Mouse (Mus musculus): ENCODE measurements at regions not wholly inside any gene's neighbourhood (a gene's known extent, or its start where the extent isn't known, plus 50 kb on each side); places are given as distances from the start of the nearest gene placed in this dataset.

DNA sequence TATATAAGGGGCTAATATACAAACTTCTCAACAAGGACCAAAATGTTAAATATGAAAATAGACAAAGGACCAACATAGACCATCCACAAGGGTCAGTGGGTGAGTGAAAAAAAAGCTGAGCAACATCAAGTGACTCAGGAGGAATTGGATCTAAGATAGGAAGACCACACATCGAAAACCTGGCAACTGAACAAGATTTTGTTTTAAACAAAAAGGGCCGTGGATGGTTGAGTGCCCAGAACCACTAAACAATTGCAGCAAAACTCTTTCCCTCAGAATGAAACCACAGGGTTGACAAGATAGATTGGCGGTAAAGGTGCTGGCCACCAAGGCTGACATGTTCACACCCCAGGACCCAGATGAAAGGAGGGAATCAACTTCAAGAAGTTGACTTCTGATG lies 215.7 kb upstream of the Gm5148 start:
- Histone ChIP-seq H3K4me3 (ENCODE audit: insufficient read depth, low read depth, low read length) (no peak overlapping the region), H3K27ac (ENCODE audit: insufficient read depth, low read depth, low read length) (no peak overlapping the region), H3K4me1 (ENCODE audit: control insufficient read depth, insufficient read depth, low read length) (peaks cover 7% of the 10 kb centered on the region)
- TF ChIP-seq POLR2A (IDR thresholded peaks at IDR 0.05; ENCODE audit: insufficient read depth, low read depth, low read length) (no peak), CTCF (IDR thresholded peaks at IDR 0.05; ENCODE audit: insufficient read depth, low read depth, low read length) (no peak)
- WGBS, result 85% methylated on average over 3 of the region's 3 CpGs

- no peak overlapping the region for H3K4me3 ChIP-seq (ENCODE audit: insufficient read depth, low read depth, low read length)
- H3K4me1 ChIP-seq (ENCODE audit: control insufficient read depth, insufficient read depth, low read length), result peaks cover 7% of the 10 kb centered on the region
- 99% methylated on average over 11 of the region's 11 CpGs for WGBS
- H3K27ac ChIP-seq (ENCODE audit: insufficient read depth, low read depth, low read length), result no peak overlapping the region
- no peak for TF ChIP-seq POLR2A (IDR thresholded peaks at IDR 0.05; ENCODE audit: insufficient read depth, low read depth, low read length)
- TF ChIP-seq CTCF (IDR thresholded peaks at IDR 0.05; ENCODE audit: insufficient read depth, low read depth, low read length), result no peak
These were observed 214.6 kb upstream of the Gm5148 start for GRCm38 (mm10) chr3:37938870-37939269.

DNA sequence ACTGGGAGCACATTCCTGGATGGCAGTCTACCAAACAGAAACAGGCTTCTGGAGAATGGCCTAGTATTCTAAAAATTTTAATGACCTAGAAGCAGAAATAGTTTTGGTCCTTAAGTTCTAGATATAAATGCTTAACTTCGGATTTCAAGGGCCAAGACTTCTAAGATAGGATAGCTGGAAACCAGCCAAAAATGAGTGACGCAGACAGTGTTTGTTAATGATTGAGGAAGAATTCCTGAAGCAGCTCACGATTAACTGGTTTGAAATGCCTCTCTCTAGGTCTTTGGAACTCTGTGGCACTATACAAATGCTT lies 213.9 kb upstream of the Gm5148 start:
- no peak overlapping the region for H3K27ac ChIP-seq (ENCODE audit: insufficient read depth, low read depth, low read length)

DNA sequence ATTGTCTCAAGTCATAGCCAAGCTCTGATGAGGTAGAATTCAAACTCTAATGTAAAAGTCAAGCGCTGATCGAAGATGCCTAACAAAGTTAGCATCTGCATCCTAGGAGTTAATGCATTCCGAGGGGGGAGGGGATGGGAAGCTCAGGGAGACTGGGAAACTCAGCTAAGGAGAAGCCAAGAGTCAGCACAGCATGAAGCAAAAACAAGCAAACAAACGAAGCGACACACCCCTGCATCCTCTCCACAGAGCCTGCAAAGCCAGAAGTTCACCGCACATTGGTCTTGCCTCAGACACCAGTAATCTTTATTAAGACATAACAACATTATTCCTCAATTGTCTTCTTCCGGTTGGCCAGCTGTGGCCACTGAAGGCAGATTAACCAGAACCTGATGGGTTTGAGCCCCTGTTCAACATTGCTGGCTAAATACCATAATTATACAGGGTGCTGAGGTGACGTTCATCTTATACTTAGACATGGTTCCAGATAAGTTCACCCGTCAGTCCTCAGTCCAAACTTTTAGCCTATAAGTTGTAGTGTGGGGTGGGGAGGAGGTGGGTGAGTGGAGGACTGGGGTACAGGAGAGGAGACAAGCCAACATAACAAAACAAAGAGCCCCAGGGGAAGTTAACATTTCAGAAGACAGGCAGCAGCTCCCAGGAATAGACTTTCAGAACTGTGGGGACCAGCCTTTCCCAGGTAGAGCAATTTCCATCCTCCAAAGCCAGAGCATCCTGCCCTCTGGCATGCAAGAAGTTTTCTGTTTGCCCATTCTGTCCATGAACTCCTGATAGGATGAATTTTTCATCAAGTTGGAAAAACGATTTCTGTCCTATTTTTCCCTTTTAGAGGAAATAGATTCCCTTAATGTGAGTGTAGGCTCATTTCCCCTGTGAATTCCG lies 213.3 kb upstream of the Gm5148 start:
- TF ChIP-seq CTCF (IDR thresholded peaks at IDR 0.05; ENCODE audit: insufficient read depth, low read depth, low read length) (no peak), POLR2A (IDR thresholded peaks at IDR 0.05; ENCODE audit: insufficient read depth, low read depth, low read length) (no peak)

More for the DNA sequence above, 213.9 kb upstream of the Gm5148 start:
- TF ChIP-seq CTCF (IDR thresholded peaks at IDR 0.05; ENCODE audit: insufficient read depth, low read depth, low read length) (no peak), POLR2A (IDR thresholded peaks at IDR 0.05; ENCODE audit: insufficient read depth, low read depth, low read length) (no peak)
- peaks cover 7% of the 10 kb centered on the region for H3K4me1 ChIP-seq (ENCODE audit: control insufficient read depth, insufficient read depth, low read length)
- no peak overlapping the region for H3K4me3 ChIP-seq (ENCODE audit: insufficient read depth, low read depth, low read length)
- 60% methylated on average over 3 of the region's 3 CpGs for WGBS

GRCm38 (mm10) chr3:37936251-37936931 lies 212.1 kb upstream of the Gm5148 start:
- Histone ChIP-seq H3K4me3 (ENCODE audit: insufficient read depth, low read depth, low read length) (no peak overlapping the region), H3K4me1 (ENCODE audit: control insufficient read depth, insufficient read depth, low read length) (peaks cover 7% of the 10 kb centered on the region), H3K27ac (ENCODE audit: insufficient read depth, low read depth, low read length) (no peak overlapping the region)
- 70% methylated on average over 12 of the region's 12 CpGs for WGBS
- TF ChIP-seq CTCF (IDR thresholded peaks at IDR 0.05; ENCODE audit: insufficient read depth, low read depth, low read length) (no peak), POLR2A (IDR thresholded peaks at IDR 0.05; ENCODE audit: insufficient read depth, low read depth, low read length) (no peak)

More for the DNA sequence above, 213.3 kb upstream of the Gm5148 start:
- Histone ChIP-seq H3K4me3 (ENCODE audit: insufficient read depth, low read depth, low read length) (no peak overlapping the region), H3K27ac (ENCODE audit: insufficient read depth, low read depth, low read length) (no peak overlapping the region), H3K4me1 (ENCODE audit: control insufficient read depth, insufficient read depth, low read length) (peaks cover 7% of the 10 kb centered on the region)
- WGBS, result 66% methylated on average over 11 of the region's 11 CpGs

DNA sequence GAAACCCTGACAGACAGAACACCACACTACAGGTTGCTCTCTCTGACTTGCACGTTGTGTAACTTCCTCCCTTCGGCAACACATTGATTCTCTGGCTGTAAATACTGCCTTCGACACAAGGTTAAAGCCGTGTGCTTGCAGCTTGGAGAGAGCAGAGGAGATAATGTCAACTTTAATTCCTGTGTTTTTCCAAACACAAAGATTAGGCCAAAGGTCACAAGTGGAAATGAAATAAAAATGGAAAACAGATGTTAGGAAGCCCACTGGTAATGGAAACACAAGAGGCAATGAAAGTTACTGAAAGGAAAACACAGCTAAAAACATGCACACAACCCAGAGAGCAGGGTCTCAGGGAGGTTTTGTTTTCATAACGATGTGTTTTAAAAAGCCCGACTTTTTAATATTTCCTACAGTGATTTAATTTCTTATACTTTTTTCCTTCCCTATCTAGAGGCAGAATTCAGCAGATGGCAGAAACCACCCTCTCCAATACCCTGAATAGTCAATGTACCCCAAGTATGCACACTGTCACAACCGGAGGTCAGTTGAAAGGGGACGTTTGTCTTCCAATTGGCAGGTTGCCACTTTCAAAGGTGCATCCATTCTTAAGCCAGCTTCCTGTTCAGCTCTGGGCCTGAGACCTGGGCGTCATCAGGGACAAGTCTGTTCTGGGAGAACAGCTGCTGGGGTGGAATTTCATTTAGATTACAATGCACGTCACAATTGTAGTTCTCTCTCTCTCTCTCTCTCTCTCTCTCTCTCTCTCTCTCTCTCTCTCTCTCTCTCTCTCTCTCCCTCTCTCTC lies 210.8 kb upstream of the Gm5148 start:
- 52% methylated on average over 10 of the region's 10 CpGs for WGBS
- H3K27ac ChIP-seq (ENCODE audit: insufficient read depth, low read depth, low read length), result no peak overlapping the region
- H3K4me1 ChIP-seq (ENCODE audit: control insufficient read depth, insufficient read depth, low read length), result peaks cover 7% of the 10 kb centered on the region
- TF ChIP-seq CTCF (IDR thresholded peaks at IDR 0.05; ENCODE audit: insufficient read depth, low read depth, low read length) (no peak), POLR2A (IDR thresholded peaks at IDR 0.05; ENCODE audit: insufficient read depth, low read depth, low read length) (no peak)
- no peak overlapping the region for H3K4me3 ChIP-seq (ENCODE audit: insufficient read depth, low read depth, low read length)

DNA sequence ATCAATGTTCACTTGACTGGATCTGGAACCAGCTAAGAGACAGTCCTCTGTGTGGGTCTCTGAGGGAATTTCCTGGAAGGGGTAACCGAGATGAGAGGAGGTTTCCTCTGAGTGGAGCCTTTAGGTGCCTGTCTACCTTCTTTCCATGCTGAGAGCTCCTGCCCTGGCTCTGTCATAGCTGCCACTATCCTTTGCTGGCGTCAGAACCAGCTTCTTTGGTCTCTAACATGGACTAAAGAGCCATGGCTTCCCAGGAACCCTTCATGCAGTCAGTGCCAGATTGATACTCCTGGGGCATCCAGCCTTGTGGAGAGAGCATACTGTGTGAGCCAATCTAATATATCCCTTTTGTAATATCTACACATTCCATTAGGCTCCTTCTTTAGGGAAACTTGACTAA lies 209.9 kb upstream of the Gm5148 start:
- Histone ChIP-seq H3K4me1 (ENCODE audit: control insufficient read depth, insufficient read depth, low read length) (peaks cover 7% of the 10 kb centered on the region), H3K4me3 (ENCODE audit: insufficient read depth, low read depth, low read length) (no peak overlapping the region), H3K27ac (ENCODE audit: insufficient read depth, low read depth, low read length) (no peak overlapping the region)
- WGBS, result 95% methylated on average over 2 of the region's 2 CpGs
- TF ChIP-seq POLR2A (IDR thresholded peaks at IDR 0.05; ENCODE audit: insufficient read depth, low read depth, low read length), result no peak
- TF ChIP-seq CTCF (IDR thresholded peaks at IDR 0.05; ENCODE audit: insufficient read depth, low read depth, low read length), result no peak

- Histone ChIP-seq H3K4me3 (ENCODE audit: insufficient read depth, low read depth, low read length) (no peak overlapping the region), H3K27ac (ENCODE audit: insufficient read depth, low read depth, low read length) (no peak overlapping the region), H3K4me1 (ENCODE audit: control insufficient read depth, insufficient read depth, low read length) (no peaks in the 10 kb centered on the region)
- 91% methylated on average over 6 of the region's 6 CpGs for WGBS
- TF ChIP-seq CTCF (IDR thresholded peaks at IDR 0.05; ENCODE audit: insufficient read depth, low read depth, low read length) (no peak), POLR2A (IDR thresholded peaks at IDR 0.05; ENCODE audit: insufficient read depth, low read depth, low read length) (no peak)
These were observed 204.4 kb upstream of the Gm5148 start for GRCm38 (mm10) chr3:37928731-37929130.
